Mouse (Mus musculus): ENCODE data around the gene Mgll. TPM values are rescaled to one million over a fixed set of nuclear protein-coding genes. Genes with fewer than 3 reads are reported as not detected.

Mgll gene
- polyA plus RNA-seq, 1 experiment from 2014 or later: 44.4 TPM

- Histone ChIP-seq H3K36me3 (no peaks in the 10 kb centered on the region), H3K4me3 (no peak overlapping the region), H3K4me1 (replicated peaks) (peaks cover 6% of the 10 kb centered on the region; the same call in 1 of the 2 replicates), H3K9me3 (replicated peaks) (no peaks in the 10 kb centered on the region), H3K9ac (no peak overlapping the region), H3K27me3 (no peaks in the 10 kb centered on the region), H3K27ac (no peak overlapping the region), H3K4me2 (no peak overlapping the region)
- ATAC-seq (replicated peaks; ENCODE audit: insufficient number of reproducible peaks, insufficient read depth, low FRiP score, low read depth): no peak
- WGBS: 73% methylated on average over 5 of the region's 5 CpGs
Observed at GRCm38 (mm10) chr6:88703731-88704130, 20.5 kb upstream of the Mgll start.

GRCm38 (mm10) chr6:88708401-88709278 lies 15.6 kb upstream of the Mgll start:
- no peaks in the 10 kb centered on the region for H3K9me3 ChIP-seq (replicated peaks)
- WGBS: 64% methylated on average over 8 of the region's 8 CpGs
- ATAC-seq (replicated peaks; ENCODE audit: insufficient number of reproducible peaks, insufficient read depth, low FRiP score, low read depth): no peak
- no peak overlapping the region for H3K9ac ChIP-seq
- no peaks in the 10 kb centered on the region for H3K27me3 ChIP-seq
- H3K36me3 ChIP-seq: no peaks in the 10 kb centered on the region
- peaks cover 6% of the 10 kb centered on the region; the same call in 1 of the 2 replicates for H3K4me1 ChIP-seq (replicated peaks)
- H3K27ac ChIP-seq: no peak overlapping the region
- H3K4me3 ChIP-seq: no peak overlapping the region
- H3K4me2 ChIP-seq: no peak overlapping the region

- 91% methylated on average over 1 of the region's 1 CpGs for WGBS
- H3K9me3 ChIP-seq (replicated peaks): no peaks in the 10 kb centered on the region
- no peak overlapping the region for H3K4me3 ChIP-seq
- H3K27me3 ChIP-seq: no peaks in the 10 kb centered on the region
- H3K4me1 ChIP-seq (replicated peaks): peaks cover 6% of the 10 kb centered on the region; the same call in 1 of the 2 replicates
- no peak overlapping the region for H3K9ac ChIP-seq
- H3K27ac ChIP-seq: no peak overlapping the region
- no peak overlapping the region for H3K4me2 ChIP-seq
- H3K36me3 ChIP-seq: no peaks in the 10 kb centered on the region
- no peak for ATAC-seq (replicated peaks; ENCODE audit: insufficient number of reproducible peaks, insufficient read depth, low FRiP score, low read depth)
Observed at GRCm38 (mm10) chr6:88709279-88709575, 15.0 kb upstream of the Mgll start.

GRCm38 (mm10) chr6:88711313-88711712 lies 12.9 kb upstream of the Mgll start:
- Histone ChIP-seq H3K4me3 (no peak overlapping the region), H3K36me3 (no peaks in the 10 kb centered on the region), H3K27ac (no peak overlapping the region), H3K9ac (no peak overlapping the region), H3K9me3 (replicated peaks) (no peaks in the 10 kb centered on the region), H3K4me2 (no peak overlapping the region), H3K4me1 (replicated peaks) (peaks cover under 1% of the 10 kb centered on the region; the same call in 1 of the 2 replicates), H3K27me3 (no peaks in the 10 kb centered on the region)
- WGBS: 67% methylated on average over 3 of the region's 3 CpGs
- ATAC-seq (replicated peaks; ENCODE audit: insufficient number of reproducible peaks, insufficient read depth, low FRiP score, low read depth): no peak

GRCm38 (mm10) chr6:88712083-88712482 lies 12.1 kb upstream of the Mgll start:
- Histone ChIP-seq H3K9me3 (replicated peaks) (no peaks in the 10 kb centered on the region), H3K36me3 (no peaks in the 10 kb centered on the region), H3K4me3 (no peak overlapping the region), H3K4me1 (replicated peaks) (no peaks in the 10 kb centered on the region), H3K9ac (no peak overlapping the region), H3K27ac (no peak overlapping the region), H3K4me2 (no peak overlapping the region), H3K27me3 (no peaks in the 10 kb centered on the region)
- WGBS: 70% methylated on average over 4 of the region's 4 CpGs
- no peak for ATAC-seq (replicated peaks; ENCODE audit: insufficient number of reproducible peaks, insufficient read depth, low FRiP score, low read depth)

GRCm38 (mm10) chr6:88713320-88713719 lies 10.9 kb upstream of the Mgll start:
- no peaks in the 10 kb centered on the region for H3K9me3 ChIP-seq (replicated peaks)
- ATAC-seq (replicated peaks; ENCODE audit: insufficient number of reproducible peaks, insufficient read depth, low FRiP score, low read depth): no peak
- no peak overlapping the region for H3K4me2 ChIP-seq
- H3K36me3 ChIP-seq: no peaks in the 10 kb centered on the region
- H3K27me3 ChIP-seq: no peaks in the 10 kb centered on the region
- no peak overlapping the region for H3K27ac ChIP-seq
- H3K9ac ChIP-seq: no peak overlapping the region
- H3K4me3 ChIP-seq: no peak overlapping the region
- H3K4me1 ChIP-seq (replicated peaks): no peaks in the 10 kb centered on the region

GRCm38 (mm10) chr6:88714200-88714674 lies 10.0 kb upstream of the Mgll start:
- Histone ChIP-seq H3K9me3 (replicated peaks) (no peaks in the 10 kb centered on the region), H3K27ac (no peak overlapping the region), H3K9ac (no peak overlapping the region), H3K36me3 (no peaks in the 10 kb centered on the region), H3K4me2 (no peak overlapping the region), H3K27me3 (no peaks in the 10 kb centered on the region), H3K4me1 (replicated peaks) (no peaks in the 10 kb centered on the region), H3K4me3 (no peak overlapping the region)
- 72% methylated on average over 4 of the region's 4 CpGs for WGBS
- ATAC-seq (replicated peaks; ENCODE audit: insufficient number of reproducible peaks, insufficient read depth, low FRiP score, low read depth): no peak

GRCm38 (mm10) chr6:88715378-88715781 lies 8.8 kb upstream of the Mgll start:
- Histone ChIP-seq H3K36me3 (no peaks in the 10 kb centered on the region), H3K27ac (no peak overlapping the region), H3K4me3 (no peak overlapping the region), H3K9me3 (replicated peaks) (no peaks in the 10 kb centered on the region), H3K4me1 (replicated peaks) (no peaks in the 10 kb centered on the region), H3K4me2 (no peak overlapping the region), H3K27me3 (no peaks in the 10 kb centered on the region), H3K9ac (no peak overlapping the region)
- ATAC-seq (replicated peaks; ENCODE audit: insufficient number of reproducible peaks, insufficient read depth, low FRiP score, low read depth): no peak
- WGBS: 79% methylated on average over 9 of the region's 9 CpGs

GRCm38 (mm10) chr6:88715966-88716365 lies 8.2 kb upstream of the Mgll start:
- Histone ChIP-seq H3K27me3 (no peaks in the 10 kb centered on the region), H3K4me2 (no peak overlapping the region), H3K4me3 (no peak overlapping the region), H3K9me3 (replicated peaks) (no peaks in the 10 kb centered on the region), H3K36me3 (no peaks in the 10 kb centered on the region), H3K4me1 (replicated peaks) (no peaks in the 10 kb centered on the region), H3K9ac (no peak overlapping the region), H3K27ac (no peak overlapping the region)
- ATAC-seq (replicated peaks; ENCODE audit: insufficient number of reproducible peaks, insufficient read depth, low FRiP score, low read depth): no peak
- 71% methylated on average over 5 of the region's 5 CpGs for WGBS

- H3K9ac ChIP-seq: no peak overlapping the region
- no peaks in the 10 kb centered on the region for H3K36me3 ChIP-seq
- H3K4me1 ChIP-seq (replicated peaks): no peaks in the 10 kb centered on the region
- WGBS: 58% methylated on average over 6 of the region's 6 CpGs
- no peak overlapping the region for H3K4me2 ChIP-seq
- no peaks in the 10 kb centered on the region for H3K9me3 ChIP-seq (replicated peaks)
- no peaks in the 10 kb centered on the region for H3K27me3 ChIP-seq
- no peak overlapping the region for H3K4me3 ChIP-seq
- peak overlapping the region; percentile 11; the same call in 1 of the 2 replicates for H3K27ac ChIP-seq
- peak; percentile 62 for ATAC-seq (replicated peaks; ENCODE audit: insufficient number of reproducible peaks, insufficient read depth, low FRiP score, low read depth)
Observed at GRCm38 (mm10) chr6:88717143-88718032, 6.8 kb upstream of the Mgll start.

- Histone ChIP-seq H3K9ac (no peak overlapping the region), H3K4me2 (no peak overlapping the region), H3K9me3 (replicated peaks) (no peaks in the 10 kb centered on the region), H3K4me3 (no peak overlapping the region), H3K27me3 (no peaks in the 10 kb centered on the region), H3K36me3 (no peaks in the 10 kb centered on the region), H3K4me1 (replicated peaks) (no peaks in the 10 kb centered on the region), H3K27ac (no peak overlapping the region)
- WGBS: 81% methylated on average over 7 of the region's 7 CpGs
- no peak for ATAC-seq (replicated peaks; ENCODE audit: insufficient number of reproducible peaks, insufficient read depth, low FRiP score, low read depth)
Observed at GRCm38 (mm10) chr6:88718033-88718725, 6.0 kb upstream of the Mgll start.
